Mouse (Mus musculus) ovary, postnatal 14 days (tissue): ENCODE data around the gene Vkorc1.
"Not testable (repeated sequence)": the region's sequence is repeated elsewhere in the genome, so short reads cannot be mapped to it uniquely, and the experiment has no call there.

ENCODE experiments used
- DNase-seq: peaks from one replicate; pipeline ENCODE4 v3.0.0; 2022; ENCODE audit warnings: low spot score

Vkorc1 gene

DNA sequence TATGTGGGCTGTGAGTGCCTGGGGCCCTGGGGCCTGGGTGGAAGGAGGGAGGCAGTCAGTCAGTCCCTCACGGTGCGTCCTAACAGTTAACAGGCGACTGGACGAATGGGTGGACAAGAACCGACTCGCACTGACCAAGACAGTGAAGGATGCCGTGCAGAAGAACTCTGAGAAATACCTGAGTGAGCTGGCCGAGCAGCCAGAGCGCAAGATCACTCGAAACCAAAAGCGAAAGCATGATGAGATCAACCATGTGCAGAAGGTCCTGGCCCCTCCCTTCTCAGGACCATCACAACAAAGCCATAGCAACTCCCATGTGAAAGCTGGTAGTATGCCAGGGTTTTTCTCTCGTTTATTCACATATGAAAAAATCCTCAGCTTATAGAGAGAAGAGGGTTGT lies 19.9 kb upstream of the Vkorc1 start:
- no peak for DNase-seq

DNA sequence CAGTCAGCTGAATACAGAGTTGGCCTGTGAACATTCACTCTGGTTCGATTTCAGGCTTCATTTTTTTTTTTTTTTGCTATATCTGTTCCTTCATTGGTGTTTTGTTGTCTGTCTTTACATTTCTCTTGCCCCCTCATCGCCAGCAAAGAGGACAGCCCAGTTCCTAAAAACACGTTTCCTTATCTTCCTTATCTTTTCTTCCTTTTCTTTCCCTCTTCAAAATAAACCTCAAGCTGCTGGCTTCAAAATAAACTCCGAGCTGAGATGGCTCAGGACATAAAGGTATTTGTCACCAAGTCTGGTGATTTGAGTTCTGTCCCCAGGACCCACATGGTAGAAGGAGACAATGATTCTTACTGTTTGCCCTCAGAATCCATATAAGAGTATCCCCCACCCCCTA lies 17.5 kb upstream of the Vkorc1 start:
- DNase-seq = no peak

DNA sequence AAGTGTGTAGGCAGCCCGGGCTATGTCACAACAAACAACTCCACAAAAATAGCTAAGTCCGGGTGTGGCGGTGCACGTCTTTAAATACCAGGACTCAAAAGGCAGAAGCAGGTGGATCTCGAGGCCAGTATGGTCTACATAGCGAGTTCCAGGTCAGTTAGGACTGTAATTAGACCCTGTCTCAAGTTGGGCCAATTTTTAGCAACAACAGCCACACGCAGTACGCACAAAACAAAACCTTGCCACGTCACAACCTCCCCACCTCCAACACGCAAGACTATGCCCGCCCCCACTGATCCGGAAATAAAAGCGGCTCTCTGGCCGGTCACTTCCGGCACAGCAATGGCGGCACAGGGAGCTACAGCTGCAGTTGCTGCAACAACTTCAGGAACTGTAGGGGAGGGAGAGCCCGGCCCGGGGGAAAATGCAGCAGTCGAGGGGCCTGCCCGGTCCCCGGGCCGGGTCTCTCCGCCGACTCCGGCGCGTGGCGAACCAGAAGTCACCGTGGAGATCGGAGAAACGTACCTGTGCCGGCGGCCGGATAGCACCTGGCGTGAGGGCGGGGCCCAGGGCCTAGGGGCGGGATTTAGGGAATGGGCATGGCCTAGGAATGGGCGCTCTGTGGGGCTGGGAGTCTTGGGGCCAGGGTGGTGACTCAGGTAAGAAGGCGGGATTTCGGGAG lies 16.9 kb upstream of the Vkorc1 start, which contains the start of gene Kat8:
Gene Kat8 (plus strand): TSS at position 327 of the 682 bp plus-strand sequence.
- DNase-seq = peak; percentile 80

DNA sequence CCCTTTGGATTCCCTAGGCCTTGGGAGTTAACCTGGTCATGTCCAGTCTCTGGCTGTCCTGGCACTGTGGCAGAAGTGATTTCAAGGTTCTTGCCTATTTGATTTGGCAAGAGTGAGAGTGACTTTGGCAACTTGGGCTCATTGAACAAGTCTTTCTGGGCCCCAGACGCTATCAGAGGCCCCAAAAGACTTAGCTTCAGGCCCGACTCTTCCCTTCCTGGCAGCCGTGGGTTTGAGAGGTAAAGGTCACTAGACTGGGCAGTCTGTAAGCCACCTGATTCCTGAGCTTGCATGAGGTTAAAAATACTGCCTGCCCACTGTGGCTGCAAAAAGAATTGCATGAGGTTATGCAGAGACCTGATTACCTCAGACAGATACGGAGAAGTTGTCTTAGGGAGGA lies 13.2 kb upstream of the Vkorc1 start:
- DNase-seq = no peak

DNA sequence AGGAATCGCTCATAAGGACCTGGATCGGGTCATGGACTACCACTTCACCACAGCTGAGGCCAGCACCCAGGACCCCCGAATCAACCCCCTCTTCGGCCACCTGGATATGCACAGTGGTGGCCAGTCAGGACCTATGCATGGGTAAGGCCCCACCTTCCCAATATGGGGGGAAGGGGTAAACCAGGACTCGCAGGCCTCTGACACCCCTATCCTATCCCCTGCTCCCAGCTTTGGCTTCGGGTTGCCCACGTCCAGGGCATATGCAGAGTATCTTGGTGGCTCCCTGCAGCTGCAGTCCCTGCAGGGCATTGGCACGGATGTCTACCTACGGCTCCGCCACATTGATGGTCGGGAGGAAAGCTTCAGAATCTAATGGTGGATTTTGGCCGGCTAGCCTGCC lies 12.5 kb upstream of the Vkorc1 start:
- DNase-seq = no peak

DNA sequence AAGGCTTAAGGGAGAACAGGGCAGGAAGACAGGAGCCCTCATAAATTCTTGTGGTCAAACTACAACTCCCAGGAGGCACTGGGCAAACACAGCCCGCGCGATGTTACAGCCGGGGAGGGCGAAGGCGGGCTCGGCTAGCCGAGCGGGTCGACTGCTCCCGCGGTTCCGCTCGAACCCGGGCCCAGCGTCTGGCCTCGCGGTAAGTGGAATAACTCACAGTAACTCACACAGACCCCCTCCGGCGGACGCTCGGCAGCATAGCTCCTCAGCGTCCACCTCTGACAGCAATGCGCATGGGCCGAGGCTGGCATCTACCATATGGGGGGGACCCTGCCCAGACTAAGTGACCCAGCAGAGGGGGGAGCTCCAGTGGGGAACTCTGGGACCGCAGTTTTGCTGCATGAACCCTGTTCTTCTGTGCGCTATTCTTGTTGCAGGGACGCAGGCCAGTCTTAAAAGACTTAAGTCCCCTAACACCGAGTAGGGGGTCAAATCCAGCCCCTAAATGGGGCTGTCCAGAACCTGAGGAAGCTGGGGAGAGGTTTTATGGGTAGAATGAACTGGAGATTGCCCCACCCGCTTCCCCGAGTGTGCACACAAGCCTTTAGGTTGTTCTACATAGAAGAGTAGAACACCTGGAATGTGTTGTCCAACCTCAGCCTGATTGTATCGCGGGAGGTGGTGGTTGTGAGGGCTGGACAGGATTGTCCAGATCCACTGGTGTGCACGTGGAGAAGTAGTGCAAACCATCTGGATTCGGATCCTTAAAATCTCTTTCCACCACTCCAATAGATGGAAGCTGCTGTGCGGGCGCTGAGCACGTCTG lies 8.8 kb upstream of the Vkorc1 start, which contains the start of gene Bckdk:
Gene Bckdk (plus strand): TSS at position 112 of the 826 bp plus-strand sequence.
- DNase-seq = peak; percentile 64

DNA sequence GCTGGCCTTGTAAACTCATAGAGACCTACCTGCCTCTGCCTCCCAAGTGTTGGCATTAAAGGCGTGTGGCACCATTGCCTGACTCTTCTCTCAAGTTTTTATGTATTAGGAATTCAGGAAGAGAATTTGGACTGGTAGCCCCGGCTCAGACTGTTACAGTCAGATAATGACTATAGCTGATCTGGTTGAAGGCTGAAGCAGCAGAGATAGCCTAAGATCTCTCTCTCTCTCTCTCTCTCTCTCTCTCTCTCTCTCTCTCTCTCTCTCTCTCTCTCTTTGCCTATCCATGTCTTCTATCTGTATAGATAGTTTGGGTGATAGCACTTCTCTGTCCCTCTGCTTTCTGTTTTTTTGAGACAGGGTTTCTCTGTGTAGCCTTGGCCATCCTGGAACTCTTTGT lies 6.4 kb upstream of the Vkorc1 start:
- no peak for DNase-seq

DNA sequence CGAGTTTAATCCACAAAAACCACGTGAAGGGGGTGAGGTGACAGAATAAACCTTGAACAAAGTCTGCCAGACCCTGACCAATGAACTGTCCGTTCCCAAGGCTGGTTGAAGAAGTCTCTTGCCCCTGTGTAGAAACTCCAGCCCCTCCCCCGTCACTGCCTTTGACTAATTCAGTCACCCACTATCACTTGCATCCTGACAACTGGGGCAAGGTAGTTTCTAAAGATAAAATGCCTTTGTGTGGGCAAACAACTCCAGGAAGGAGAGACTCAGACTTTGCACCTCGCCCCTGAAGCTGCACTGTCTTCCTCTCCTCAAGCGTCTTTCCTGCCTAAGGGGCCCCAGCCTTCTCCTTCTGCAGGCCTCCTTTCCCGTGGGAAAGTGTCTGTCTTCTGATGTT lies 4.6 kb upstream of the Vkorc1 start:
- DNase-seq = no peak

DNA sequence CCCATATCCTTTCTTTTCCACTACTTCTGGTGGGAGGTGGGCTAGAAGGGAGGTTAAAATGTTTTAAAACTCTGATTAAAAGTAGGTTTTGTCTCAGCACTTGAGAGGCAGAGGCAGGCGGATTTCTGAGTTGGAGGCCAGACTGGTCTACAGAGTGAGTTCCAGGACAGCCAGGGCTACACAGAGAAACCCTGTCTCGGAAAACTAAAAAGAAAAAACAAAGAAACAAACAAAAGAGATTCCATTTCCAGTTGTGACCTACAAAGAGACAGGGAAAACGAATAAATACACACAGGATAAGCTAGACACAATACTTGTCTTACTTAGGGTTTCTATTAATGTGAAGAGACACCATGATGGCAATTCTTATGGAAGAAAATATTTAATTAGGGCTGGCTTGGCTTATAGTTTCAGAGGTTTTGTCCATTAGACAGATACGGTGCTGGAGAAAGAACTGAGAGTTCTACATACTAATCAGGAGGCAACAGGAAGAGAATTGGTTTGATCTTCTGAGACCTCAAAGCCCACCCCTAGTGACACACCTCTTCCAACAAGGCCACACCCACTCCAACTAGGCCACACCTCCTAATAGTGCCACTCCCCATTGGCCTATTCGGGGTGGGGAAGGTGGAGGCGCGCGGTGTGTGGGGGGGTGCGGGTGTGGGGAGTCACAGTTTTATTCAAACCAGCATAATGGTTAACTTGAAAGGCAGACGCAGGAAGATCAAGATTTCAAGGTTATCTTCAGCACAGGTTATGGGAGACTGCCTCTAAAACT lies 3.0 kb upstream of the Vkorc1 start:
- DNase-seq = no peak

DNA sequence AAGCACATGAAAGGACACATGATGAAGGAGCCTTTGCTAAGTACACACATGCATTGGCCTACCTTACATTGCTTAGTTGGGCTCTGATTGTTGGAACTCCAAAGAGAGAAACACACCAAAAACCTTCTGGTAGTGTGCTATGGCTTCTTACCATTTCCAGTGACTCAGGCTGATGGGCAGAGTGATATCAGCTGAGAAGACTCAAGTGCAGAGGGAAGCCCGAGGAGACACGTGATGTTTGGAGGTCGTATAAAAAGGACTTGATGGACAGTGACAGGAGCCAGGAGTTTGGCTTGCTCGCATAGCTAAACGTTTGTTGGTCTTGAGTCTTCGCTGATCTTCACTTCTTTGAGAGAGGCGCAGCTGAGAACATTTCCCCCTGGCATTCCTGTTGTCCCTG lies 2.1 kb upstream of the Vkorc1 start:
- DNase-seq = no peak

DNA sequence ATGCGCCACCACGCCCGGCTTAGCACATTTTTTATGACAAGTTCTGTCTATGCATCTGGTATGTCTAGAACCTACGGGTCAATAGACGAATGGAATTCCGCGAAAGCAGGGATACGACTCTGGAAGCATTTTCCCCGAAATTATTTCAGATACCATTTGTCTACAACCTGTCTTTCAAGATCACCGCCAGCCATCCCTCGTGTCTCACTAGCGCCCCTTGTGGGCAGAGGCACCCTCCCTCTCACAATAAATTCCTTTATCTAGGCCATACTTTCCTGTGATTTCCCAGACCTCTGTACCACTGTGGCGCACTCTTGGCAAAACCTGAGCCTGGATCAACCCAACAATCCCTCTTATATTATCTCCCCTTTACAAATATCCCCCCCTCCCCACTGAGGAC lies 967 bp upstream of the Vkorc1 start:
- peak; percentile 50 for DNase-seq

DNA sequence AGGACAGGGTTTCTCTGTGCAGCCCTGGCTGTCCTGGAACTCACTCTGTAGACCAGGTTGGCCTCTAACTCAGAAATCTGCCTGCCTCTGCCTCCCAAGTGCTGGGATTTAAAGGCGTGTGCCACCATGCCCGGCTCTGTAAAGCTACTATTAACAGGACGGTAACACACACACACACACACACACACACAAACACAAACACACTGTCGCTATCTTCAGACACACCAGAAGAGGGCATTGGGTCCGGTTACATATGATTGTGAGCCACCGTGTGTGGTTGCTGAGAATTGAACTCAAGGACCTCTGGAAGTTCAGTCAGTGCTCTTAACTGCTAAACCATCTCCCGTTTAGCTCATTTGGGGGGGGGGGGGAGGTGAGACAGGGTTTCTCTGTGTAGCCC lies 474 bp upstream of the Vkorc1 start:
- DNase-seq = not testable (repeated sequence)

DNA sequence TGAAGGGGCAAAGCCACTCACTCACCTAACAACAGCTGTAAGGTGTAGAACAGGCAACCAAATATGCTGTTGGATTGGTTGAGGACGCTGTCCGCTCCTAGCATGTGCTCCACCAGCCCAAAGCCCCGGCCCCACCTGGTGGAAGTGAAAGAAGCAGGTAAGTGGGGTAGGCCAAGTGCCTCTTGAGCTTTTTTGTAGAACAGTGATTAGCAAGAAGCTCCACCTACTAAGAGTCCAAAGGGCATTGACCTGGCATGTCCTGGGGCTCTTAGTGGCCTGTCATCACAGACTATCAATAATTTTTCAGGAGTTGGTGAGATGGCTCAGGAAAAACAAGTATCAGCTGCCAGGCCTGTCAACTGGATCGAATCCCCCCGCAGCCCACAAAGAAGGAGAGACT lies 937 bp downstream of the Vkorc1 start:
- DNase-seq = no peak

DNA sequence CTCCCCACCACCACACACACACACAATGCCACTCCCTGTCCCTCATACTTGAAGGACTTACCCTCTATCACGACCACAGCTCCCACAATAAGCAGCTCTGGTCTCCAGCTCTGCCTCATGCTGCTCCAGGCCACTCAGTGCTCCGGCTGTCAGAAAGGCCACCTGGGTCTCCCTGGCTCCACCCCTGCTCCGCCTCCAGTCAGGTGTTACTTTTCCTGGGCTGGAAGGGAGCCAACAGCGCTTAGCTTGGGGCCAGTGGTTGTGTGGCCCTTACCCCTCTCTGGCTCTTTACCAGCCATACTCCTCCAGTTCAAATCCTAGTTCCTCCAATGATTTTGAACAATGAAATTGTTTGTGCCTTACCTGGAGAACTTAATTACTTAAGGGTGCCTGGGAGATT lies 4.6 kb downstream of the Vkorc1 start, which contains the start of gene Prss53:
Gene Prss53 (minus strand): TSS at position 173 of the 400 bp plus-strand sequence.
- no peak for DNase-seq

DNA sequence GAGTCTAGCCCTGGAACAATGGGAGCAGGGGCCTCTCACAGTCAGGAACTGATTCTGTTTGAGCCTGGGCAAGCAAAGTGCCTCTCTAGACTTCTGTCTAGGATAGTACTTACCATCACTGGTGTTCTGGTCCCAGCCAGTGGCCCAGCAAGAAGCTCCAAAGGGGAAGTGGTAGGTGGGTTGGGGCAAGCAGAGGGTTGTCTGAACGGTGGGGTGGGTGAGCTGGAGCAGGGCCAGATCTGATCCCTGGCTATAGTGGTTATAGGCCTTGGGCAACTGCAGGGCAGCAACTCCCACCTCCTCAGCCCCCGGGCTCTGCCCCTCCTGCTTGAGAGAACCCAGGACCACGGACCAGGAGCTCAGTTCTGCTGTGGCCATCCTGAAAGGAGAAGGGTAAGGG lies 6.6 kb downstream of the Vkorc1 start:
- no peak for DNase-seq

DNA sequence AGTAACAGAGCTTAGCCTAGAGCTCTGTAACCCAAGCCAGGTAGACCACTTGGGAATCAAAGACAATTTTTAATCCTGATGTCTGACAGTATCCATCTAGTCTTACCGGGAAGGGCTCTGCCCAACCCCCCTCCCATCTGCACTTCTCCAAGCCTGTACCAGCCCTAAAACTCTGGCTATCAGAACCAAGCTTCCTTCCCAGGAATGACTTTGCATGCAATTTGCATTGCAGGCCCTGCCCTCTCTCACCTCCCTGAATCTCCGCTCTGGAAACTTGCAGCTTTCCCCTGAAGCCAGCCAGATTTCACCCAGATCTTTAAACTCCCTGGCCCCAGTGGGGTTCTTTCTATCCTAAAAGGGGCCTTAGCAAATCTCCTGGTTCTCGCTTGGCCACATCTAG lies 7.6 kb downstream of the Vkorc1 start:
- DNase-seq = no peak

DNA sequence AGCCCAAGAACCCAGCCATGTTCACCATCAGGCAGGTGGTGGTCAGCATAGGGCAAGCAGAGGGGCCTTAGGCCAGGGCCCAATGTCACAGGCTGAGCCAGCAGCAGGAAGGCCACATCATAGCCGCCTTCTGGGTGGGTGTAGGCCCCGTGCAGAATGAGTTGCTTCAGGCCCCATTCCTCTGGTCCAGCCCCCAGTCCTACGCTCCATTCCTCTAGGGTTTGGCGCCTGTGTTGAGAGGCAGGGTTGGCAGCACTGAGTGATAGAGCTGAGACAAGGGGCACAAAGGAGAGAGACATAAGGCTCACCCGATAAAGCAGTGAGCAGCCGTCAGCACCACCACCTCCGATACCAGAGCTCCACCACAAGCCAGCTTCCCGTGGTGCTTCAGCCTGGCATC lies 8.2 kb downstream of the Vkorc1 start:
- no peak for DNase-seq

DNA sequence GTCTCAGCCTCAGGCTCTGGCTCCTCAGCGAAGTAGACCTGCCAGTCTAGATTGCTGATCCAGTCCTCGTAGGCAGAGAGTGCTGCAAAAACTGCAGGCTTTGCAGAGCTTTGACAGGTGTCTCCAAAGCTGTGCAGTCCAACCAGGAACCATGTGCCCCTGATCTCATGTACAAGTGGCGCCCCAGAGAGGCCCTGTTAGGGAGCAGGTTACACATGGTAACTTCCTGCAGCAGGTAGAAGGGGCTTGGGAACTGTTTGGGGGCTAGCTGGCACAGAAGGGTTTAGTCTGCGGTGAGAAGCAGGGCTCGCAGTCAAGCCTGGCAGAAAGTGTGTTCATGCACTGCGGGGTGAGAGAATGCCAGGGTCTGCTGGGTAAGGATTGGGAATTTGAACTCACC lies 8.9 kb downstream of the Vkorc1 start:
- no peak for DNase-seq

DNA sequence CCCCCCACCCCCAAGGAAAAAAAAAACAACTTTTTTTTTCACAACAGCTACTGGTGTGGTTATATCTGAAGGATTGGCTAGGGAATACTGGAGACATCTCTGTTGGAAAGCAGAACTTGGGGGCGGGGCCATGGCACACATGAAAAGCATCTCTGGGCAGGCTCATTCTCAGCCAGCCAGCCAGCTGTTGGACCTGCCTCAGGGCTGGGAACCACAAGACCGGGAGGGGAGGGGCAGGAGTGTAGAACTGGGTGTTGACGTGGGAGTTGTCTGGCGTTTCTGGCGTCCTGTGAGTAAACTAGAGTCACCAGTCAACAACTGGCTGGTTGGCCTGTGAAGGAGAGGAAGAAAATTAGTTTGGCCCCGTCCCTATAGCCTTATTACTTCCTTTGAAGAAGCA lies 9.5 kb downstream of the Vkorc1 start:
- DNase-seq = peak; percentile 38

DNA sequence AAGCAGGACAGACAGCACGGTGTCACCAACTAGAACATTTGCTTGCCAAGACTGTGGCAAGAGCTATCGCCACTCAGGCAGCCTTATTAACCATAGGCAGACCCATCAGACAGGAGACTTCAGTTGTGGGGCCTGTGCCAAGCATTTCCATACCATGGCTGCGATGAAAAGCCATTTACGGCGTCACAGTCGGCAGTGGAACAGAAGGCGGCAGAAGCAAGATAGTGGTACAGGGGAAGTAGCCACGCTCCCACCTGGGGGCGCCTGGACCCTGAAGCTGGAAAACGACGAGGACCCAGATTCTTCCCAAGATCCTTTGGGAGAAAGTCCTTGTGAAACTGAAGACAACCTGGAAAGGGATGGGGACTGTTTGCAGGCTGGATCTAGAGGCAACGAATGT lies 15.0 kb downstream of the Vkorc1 start:
- no peak for DNase-seq

DNA sequence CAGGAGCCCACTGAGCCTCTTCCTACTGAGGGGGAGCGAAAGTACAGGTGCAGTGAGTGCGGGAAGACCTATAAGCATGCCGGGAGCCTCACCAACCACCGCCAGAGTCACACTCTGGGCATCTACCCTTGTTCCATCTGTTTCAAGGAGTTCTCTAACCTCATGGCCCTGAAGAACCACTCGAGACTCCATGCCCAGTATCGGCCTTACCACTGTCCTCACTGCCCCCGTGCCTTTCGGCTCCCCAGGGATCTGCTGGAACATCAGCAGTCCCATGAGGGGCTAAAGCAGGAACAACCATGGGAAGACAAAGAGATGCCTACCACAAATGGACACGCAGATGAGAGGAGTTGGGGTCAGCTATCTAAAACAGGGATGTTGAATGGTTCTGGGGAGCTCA lies 16.1 kb downstream of the Vkorc1 start:
- no peak for DNase-seq

DNA sequence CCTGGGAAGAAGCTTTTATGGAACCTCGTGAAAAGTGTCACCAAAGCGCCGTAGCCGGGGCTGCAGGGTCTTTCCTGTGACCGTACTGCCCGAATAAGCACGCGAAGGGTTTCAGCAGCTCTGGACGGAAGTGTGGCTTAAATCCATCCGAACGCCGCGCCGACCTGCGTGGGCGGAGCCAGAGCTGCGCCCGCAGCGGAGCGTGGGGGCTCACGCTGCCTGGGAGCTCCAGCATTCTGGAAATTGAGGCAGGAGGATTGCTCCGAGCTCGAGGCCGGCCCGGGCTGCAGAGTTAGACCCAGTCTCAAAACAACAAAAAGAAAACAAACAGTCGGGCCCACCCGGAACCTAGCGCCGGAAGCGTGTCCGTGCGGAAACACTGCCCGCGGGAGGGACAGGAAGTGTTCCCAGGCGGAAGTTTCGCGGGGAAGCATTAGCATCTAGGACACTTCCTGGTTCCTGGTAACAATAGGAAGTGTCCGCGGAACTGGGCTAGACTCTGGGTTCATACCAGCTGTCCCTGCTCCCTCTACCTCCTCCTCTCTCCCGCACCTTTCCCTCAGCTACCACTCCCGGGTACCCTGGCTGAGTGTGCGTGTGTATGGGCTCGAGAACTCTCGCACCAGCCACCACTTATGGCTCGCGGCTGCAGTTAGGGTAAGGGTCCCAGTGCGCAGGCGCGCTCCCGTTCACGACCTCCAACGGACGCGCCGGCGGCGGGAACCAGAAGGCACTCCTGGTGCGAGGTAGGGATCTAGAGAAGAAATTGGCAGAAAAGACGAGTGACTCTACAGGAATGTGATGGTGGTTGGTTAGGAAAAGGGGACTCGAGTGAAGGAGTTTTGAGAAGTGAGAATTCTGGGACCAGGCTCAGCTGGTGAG lies 18.7 kb downstream of the Vkorc1 start, which contains the start of gene Zfp668:
Gene Zfp668 (minus strand): TSS at position 362 of the 882 bp plus-strand sequence.
- peak; percentile 86 for DNase-seq
